Mouse (Mus musculus): ENCODE measurements around the gene Dmd. TPM values are rescaled to one million over a fixed set of nuclear protein-coding genes. Genes with fewer than 3 reads are reported as not detected.

Gene Dmd
- polyA plus RNA-seq, 1 experiment, result 3.1 TPM

DNA sequence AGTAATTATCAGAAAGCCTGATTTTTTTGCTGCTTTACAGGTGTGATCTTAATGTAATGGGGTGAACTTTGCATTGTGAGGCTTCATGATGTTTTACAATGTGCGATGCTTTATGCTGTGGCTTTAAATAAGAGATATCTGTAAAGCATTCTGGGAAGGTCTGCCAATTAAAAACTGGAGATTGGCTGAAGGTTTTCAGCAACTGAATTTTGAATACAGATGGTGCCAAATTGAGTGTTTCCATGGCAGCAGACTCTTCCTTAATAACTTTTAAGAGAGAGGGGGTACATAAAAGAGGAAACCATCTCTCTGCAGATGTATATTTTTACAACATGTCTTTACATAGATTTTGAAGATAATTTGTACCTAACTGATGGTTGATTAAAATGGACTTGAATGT is 1603.3 kb downstream of the Dmd start:
- TF ChIP-seq POLR2A (IDR thresholded peaks at IDR 0.05; ENCODE audit: low read depth, low read length), result no peak
- WGBS, result 76% methylated on average over 1 of the region's 1 CpGs
- Histone ChIP-seq H3K4me1 (ENCODE audit: control insufficient read depth, insufficient read depth, insufficient read length, low read length) (no peaks in the 10 kb centered on the region), H3K27ac (ENCODE audit: insufficient read depth, low read depth, low read length) (no peak overlapping the region), H3K4me3 (ENCODE audit: low read depth, low read length) (no peak overlapping the region), H3K36me3 (ENCODE audit: control insufficient read depth, insufficient read depth, low read length) (no peaks in the 10 kb centered on the region), H3K27me3 (ENCODE audit: control insufficient read depth, insufficient read depth, low read length) (no peaks in the 10 kb centered on the region)

DNA sequence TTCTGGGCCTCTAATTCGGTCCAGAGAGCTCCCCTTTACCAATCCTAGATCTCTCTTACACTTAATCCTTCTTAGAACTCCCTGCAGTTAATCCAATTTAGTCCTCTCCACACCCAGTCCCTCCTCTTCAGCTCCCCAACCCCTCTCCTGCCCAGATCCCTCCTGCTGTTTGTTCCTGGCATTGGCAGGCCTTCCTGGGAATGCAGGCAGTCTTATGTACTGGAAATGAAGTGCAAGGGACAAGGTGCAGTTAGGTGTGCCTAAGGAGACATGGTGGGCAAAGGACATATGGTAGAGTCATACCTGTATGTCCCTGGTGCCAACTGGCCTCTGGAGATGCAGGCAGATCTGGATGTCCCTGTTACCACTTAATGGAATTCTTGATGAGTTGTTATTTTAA is 1604.8 kb downstream of the Dmd start:
- 16% methylated on average over 1 of the region's 1 CpGs for WGBS
- H3K4me1 ChIP-seq (ENCODE audit: control insufficient read depth, insufficient read depth, insufficient read length, low read length), result no peaks in the 10 kb centered on the region
- TF ChIP-seq CTCF (IDR thresholded peaks at IDR 0.05; ENCODE audit: extremely low read depth, insufficient read length, insufficient replicate concordance, low read depth, low read length), result no peak
- no peak for TF ChIP-seq POLR2A (IDR thresholded peaks at IDR 0.05; ENCODE audit: low read depth, low read length)
- H3K36me3 ChIP-seq (ENCODE audit: control insufficient read depth, insufficient read depth, low read length), result no peaks in the 10 kb centered on the region
- no peak overlapping the region for H3K4me3 ChIP-seq (ENCODE audit: low read depth, low read length)
- no peak overlapping the region for H3K27ac ChIP-seq (ENCODE audit: insufficient read depth, low read depth, low read length)
- H3K27me3 ChIP-seq (ENCODE audit: control insufficient read depth, insufficient read depth, low read length), result no peaks in the 10 kb centered on the region

DNA sequence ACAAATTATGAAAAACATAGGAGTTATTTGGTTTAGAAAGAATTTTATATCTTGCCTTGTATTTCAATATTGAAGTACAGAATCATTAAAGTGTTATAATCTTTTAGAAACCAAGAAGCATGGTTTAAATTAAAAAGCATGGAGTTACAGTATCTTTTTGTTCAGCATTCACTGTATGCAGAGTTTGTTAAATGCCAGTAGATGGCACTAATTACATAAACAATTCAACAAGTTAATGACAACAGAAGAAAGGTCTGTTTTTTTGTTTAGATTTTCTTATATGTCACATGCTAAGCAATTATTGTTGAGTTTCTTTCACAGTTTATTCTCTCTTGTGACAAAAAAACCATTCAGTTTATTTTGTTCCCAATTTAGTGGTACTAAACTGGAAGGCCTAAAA is 1649.8 kb downstream of the Dmd start:
- H3K4me3 ChIP-seq (ENCODE audit: low read depth, low read length), result no peak overlapping the region
- no peaks in the 10 kb centered on the region for H3K36me3 ChIP-seq (ENCODE audit: control insufficient read depth, insufficient read depth, low read length)
- no peak overlapping the region for H3K27ac ChIP-seq (ENCODE audit: insufficient read depth, low read depth, low read length)
- no peaks in the 10 kb centered on the region for H3K4me1 ChIP-seq (ENCODE audit: control insufficient read depth, insufficient read depth, insufficient read length, low read length)
- no peaks in the 10 kb centered on the region for H3K27me3 ChIP-seq (ENCODE audit: control insufficient read depth, insufficient read depth, low read length)
- TF ChIP-seq CTCF (IDR thresholded peaks at IDR 0.05; ENCODE audit: extremely low read depth, insufficient read length, insufficient replicate concordance, low read depth, low read length), result no peak
- TF ChIP-seq POLR2A (IDR thresholded peaks at IDR 0.05; ENCODE audit: low read depth, low read length), result no peak

DNA sequence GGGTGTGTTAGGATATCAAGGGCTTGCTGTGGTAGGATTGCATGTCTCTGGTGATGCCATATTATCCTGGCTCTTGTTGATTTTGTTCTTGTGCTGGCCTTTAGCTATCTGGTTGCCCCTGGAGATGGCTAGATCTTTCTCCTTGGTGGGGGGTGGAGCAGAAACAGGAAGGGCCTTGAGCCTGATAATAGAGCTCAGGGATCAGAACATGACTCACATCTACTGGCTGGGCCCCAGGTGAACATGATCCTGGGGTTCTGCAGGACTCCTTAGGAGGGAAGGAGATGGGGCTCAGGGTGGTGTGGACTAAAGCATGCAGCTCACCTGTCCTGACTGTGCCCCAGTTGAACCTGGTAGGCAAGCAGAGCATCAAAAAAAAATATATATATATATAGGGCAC is 1691.8 kb downstream of the Dmd start:
- H3K4me3 ChIP-seq (ENCODE audit: low read depth, low read length), result no peak overlapping the region
- H3K4me1 ChIP-seq (ENCODE audit: control insufficient read depth, insufficient read depth, insufficient read length, low read length), result no peaks in the 10 kb centered on the region
- H3K27ac ChIP-seq (ENCODE audit: insufficient read depth, low read depth, low read length), result no peak overlapping the region
- H3K36me3 ChIP-seq (ENCODE audit: control insufficient read depth, insufficient read depth, low read length), result no peaks in the 10 kb centered on the region
- no peaks in the 10 kb centered on the region for H3K27me3 ChIP-seq (ENCODE audit: control insufficient read depth, insufficient read depth, low read length)
- TF ChIP-seq POLR2A (IDR thresholded peaks at IDR 0.05; ENCODE audit: low read depth, low read length), result no peak
- TF ChIP-seq CTCF (IDR thresholded peaks at IDR 0.05; ENCODE audit: extremely low read depth, insufficient read length, insufficient replicate concordance, low read depth, low read length), result no peak

DNA sequence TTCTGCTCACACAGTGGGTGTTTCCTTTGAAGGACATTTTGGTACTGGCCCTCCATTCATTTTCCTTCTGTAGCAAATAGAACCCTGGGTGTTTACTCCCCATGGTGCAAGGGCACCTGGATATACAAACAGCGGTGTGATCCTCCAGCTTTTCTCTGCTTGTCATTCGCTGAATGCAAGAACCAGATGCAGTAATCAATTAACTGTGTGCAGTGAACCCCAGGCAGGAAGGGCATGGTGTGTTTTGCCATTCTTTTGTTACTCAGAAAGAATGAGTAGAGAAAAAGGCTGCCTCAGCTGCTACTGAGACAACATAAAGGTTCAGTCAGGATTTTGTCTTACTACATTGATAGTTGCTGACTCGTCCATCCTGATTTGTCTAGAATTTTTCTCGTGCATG is 1799.0 kb downstream of the Dmd start:
- no peaks in the 10 kb centered on the region for H3K27me3 ChIP-seq (ENCODE audit: control insufficient read depth, insufficient read depth, low read length)
- no peak overlapping the region for H3K27ac ChIP-seq (ENCODE audit: insufficient read depth, low read depth, low read length)
- H3K4me1 ChIP-seq (ENCODE audit: control insufficient read depth, insufficient read depth, insufficient read length, low read length), result no peaks in the 10 kb centered on the region
- 50% methylated on average over 4 of the region's 4 CpGs for WGBS
- H3K36me3 ChIP-seq (ENCODE audit: control insufficient read depth, insufficient read depth, low read length), result no peaks in the 10 kb centered on the region
- no peak for TF ChIP-seq POLR2A (IDR thresholded peaks at IDR 0.05; ENCODE audit: low read depth, low read length)
- TF ChIP-seq CTCF (IDR thresholded peaks at IDR 0.05; ENCODE audit: extremely low read depth, insufficient read length, insufficient replicate concordance, low read depth, low read length), result no peak
- no peak overlapping the region for H3K4me3 ChIP-seq (ENCODE audit: low read depth, low read length)

DNA sequence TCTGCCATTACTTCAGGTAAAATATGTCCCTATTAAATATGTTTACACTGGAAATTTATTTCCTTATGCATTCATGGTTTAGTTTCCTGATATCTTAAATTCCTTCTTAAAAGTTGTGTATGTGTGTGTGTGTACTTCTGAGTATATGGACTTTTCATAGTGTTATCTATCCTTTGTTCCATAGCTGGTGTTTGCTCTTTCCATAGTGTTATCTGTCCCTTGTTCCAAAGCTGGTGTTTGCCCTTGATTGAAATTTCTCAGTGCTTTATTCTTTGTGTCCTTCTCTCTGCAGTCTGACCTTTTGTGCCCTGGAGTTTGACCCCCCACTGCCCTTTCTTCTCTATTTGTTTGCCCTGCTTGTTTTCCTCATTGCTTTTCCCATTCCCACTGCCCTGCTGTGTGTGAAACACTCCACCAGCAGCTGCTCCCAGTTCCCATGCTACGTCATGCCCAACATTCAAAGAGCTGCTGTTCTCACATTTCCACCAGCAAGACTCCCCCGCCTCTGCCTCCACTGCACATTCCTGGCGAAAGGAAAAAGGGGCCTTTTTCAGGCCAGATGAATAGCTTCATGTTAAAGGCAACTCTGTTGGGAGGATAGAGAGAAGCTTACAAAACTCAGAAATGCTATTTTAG is 1911.5 kb downstream of the Dmd start:
- Histone ChIP-seq H3K27me3 (ENCODE audit: control insufficient read depth, insufficient read depth, low read length) (no peaks in the 10 kb centered on the region), H3K4me1 (ENCODE audit: control insufficient read depth, insufficient read depth, insufficient read length, low read length) (no peaks in the 10 kb centered on the region), H3K4me3 (ENCODE audit: low read depth, low read length) (no peak overlapping the region), H3K27ac (ENCODE audit: insufficient read depth, low read depth, low read length) (no peak overlapping the region), H3K36me3 (ENCODE audit: control insufficient read depth, insufficient read depth, low read length) (no peaks in the 10 kb centered on the region)
- no peak for TF ChIP-seq POLR2A (IDR thresholded peaks at IDR 0.05; ENCODE audit: low read depth, low read length)
- no peak for TF ChIP-seq CTCF (IDR thresholded peaks at IDR 0.05; ENCODE audit: extremely low read depth, insufficient read length, insufficient replicate concordance, low read depth, low read length)
- WGBS, result 69% methylated on average over 3 of the region's 3 CpGs

DNA sequence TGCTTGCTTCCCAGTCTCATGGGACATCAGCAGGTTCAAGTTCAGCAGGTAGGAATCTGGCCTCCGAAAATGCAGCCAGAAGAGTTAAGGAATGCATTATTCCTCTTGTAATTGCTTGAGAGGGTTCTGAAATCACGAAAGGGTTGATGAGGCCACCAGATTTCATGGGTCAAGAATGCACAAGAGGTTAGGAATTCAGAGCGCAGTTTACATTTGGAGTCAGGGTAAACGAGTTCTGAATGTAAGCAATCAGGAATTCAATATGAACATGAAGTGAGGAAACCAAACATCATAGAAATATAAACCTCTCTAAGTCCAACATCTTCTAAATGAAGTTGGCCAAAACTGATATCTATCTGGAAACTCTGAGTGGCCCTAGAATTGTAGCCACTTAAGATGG is 1924.4 kb downstream of the Dmd start:
- Histone ChIP-seq H3K36me3 (ENCODE audit: control insufficient read depth, insufficient read depth, low read length) (no peaks in the 10 kb centered on the region), H3K4me1 (ENCODE audit: control insufficient read depth, insufficient read depth, insufficient read length, low read length) (no peaks in the 10 kb centered on the region), H3K27me3 (ENCODE audit: control insufficient read depth, insufficient read depth, low read length) (no peaks in the 10 kb centered on the region), H3K4me3 (ENCODE audit: low read depth, low read length) (no peak overlapping the region), H3K27ac (ENCODE audit: insufficient read depth, low read depth, low read length) (no peak overlapping the region)
- TF ChIP-seq POLR2A (IDR thresholded peaks at IDR 0.05; ENCODE audit: low read depth, low read length) (no peak), CTCF (IDR thresholded peaks at IDR 0.05; ENCODE audit: extremely low read depth, insufficient read length, insufficient replicate concordance, low read depth, low read length) (no peak)
- 64% methylated on average over 4 of the region's 4 CpGs for WGBS

DNA sequence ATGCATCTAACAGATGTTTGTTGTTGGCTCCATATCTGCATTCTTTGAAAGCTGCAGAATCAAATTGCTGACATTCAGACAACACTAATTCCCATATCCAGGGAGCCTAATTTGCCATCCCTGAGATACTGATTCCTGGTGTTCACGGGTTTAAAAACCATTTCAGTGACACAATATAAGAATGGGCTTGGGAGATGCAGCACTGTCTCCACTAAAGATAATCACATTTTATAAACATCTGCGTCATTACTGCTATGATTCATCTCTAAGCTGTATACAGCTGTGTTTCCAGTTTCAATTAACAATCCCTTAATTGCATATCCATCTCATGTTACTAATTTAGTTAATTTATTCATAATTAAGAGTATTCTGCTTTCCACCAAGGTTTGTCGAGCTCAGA is 1929.5 kb downstream of the Dmd start:
- H3K36me3 ChIP-seq (ENCODE audit: control insufficient read depth, insufficient read depth, low read length), result no peaks in the 10 kb centered on the region
- no peaks in the 10 kb centered on the region for H3K27me3 ChIP-seq (ENCODE audit: control insufficient read depth, insufficient read depth, low read length)
- TF ChIP-seq POLR2A (IDR thresholded peaks at IDR 0.05; ENCODE audit: low read depth, low read length) (no peak), CTCF (IDR thresholded peaks at IDR 0.05; ENCODE audit: extremely low read depth, insufficient read length, insufficient replicate concordance, low read depth, low read length) (no peak)
- 52% methylated on average over 3 of the region's 3 CpGs for WGBS
- H3K4me1 ChIP-seq (ENCODE audit: control insufficient read depth, insufficient read depth, insufficient read length, low read length), result no peaks in the 10 kb centered on the region
- no peak overlapping the region for H3K27ac ChIP-seq (ENCODE audit: insufficient read depth, low read depth, low read length)
- no peak overlapping the region for H3K4me3 ChIP-seq (ENCODE audit: low read depth, low read length)
